Mouse (Mus musculus) intestine, postnatal 0 days (tissue): ENCODE measurements around the gene Eif4g3. TPM values are rescaled to one million over a fixed set of nuclear protein-coding genes. Genes with fewer than 3 reads are reported as not detected.

Experiments
- ATAC-seq: fragments of 200-750 bp; cut with Nextera tagmentation; 2 replicates; pipeline ENCODE4 v1.8.0; 2017; ENCODE audit warnings: mild to moderate bottlenecking, moderate TSS enrichment, moderate library complexity
- H3K27ac ChIP-seq: fragments of 300-500 bp; sonication (generic); 2 replicates; pipeline ENCODE4 v1.5.1; 2014; ENCODE audit warnings: mild to moderate bottlenecking, low read depth, low read length, moderate library complexity
- H3K27me3 ChIP-seq: fragments of 300-500 bp; sonication (generic); replicated peaks from 2 replicates; pipeline ENCODE4 v1.6.1; 2014; ENCODE audit warnings: low read length, mixed read lengths; ENCODE audit not compliant: control insufficient read depth, insufficient read depth
- H3K36me3 ChIP-seq: fragments of 300-500 bp; sonication (generic); 2 replicates; pipeline ENCODE4 v1.6.1; 2014; ENCODE audit warnings: mild to moderate bottlenecking, moderate library complexity; ENCODE audit not compliant: control insufficient read depth, insufficient read depth
- H3K4me1 ChIP-seq: fragments of 300-500 bp; sonication (generic); replicated peaks from 2 replicates; pipeline ENCODE4 v1.6.1; 2014; ENCODE audit warnings: antibody characterized with exemption, low read length, mixed read lengths; ENCODE audit not compliant: control insufficient read depth, insufficient read depth
- H3K4me2 ChIP-seq: fragments of 300-500 bp; sonication (generic); replicated peaks from 2 replicates; pipeline ENCODE4 v1.6.1; 2014; ENCODE audit warnings: low read depth, mild to moderate bottlenecking, moderate library complexity
- H3K4me3 ChIP-seq: fragments of 300-500 bp; sonication (generic); 2 replicates; pipeline ENCODE4 v1.5.1; 2014; ENCODE audit warnings: low read depth, low read length
- H3K9ac ChIP-seq: fragments of 300-500 bp; sonication (generic); 2 replicates; pipeline ENCODE4 v1.6.1; 2014; ENCODE audit warnings: mild to moderate bottlenecking, low read depth, low read length
- H3K9me3 ChIP-seq: fragments of 300-500 bp; sonication (generic); 2 replicates; pipeline ENCODE4 v1.6.1; 2016; ENCODE audit warnings: mixed run types; ENCODE audit not compliant: control insufficient read depth
- CTCF ChIP-seq: sonication (generic); IDR thresholded peaks from 2 replicates; pipeline ENCODE4 v1.5.1; 2016; ENCODE audit warnings: low read depth, mild to moderate bottlenecking, control low read depth, antibody characterized with exemption, moderate library complexity
- WGBS: fragments of 180-500 bp; shearing (Covaris S2); extraction: QIAGEN DNeasy Blood & Tissue Kit; methylation state at CpG from one replicate; pipeline ENCODE4 v1.1.7; 2014; 5-methylcytosine and 5-hydroxymethylcytosine counted together
- polyA plus RNA-seq: library from polyadenylated mRNA; unstranded; fragments of >200 nt; fragmentation: Nextera tagmentation; extraction: Ambion mirVana; gene quantifications from 2 replicates; pipeline ENCODE4 v1.2.1, GENCODE M21; 2015

The Eif4g3 gene
- polyA plus RNA-seq, 1 experiment from 2014 or later = 11.9 TPM

DNA sequence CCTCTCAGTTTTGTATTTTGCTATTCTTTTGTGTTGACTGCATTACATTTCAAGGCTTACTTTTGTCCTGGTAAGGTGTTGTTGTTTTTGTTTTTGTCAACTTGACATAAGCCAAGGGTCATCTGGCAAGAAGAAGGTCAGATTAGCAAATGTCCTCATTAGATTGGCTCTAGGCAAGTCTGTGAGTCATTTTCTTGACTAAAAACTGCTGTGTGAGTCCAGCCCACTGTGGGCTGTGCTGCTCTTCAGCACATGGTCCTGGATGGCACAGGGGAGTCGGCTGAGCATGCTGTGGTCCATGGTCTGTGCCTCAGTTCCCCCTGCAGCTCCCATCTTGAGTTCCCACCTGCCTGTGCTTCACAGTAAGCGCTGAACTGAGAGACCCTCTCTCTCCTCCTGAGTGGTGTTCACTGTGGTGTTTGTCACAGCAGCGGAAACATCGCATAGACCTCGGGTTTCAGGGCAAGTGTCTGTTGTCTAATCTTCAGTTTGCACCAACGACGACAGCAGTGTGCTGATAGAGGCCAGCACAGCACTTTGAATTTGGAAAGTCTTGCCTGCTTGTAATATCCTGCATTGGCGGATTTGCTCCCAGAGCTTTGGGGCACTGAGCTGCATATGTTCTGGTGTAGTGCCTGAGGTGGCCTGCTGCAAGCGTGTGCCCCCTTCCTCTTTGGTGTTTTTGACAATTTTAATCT is 30.7 kb downstream of the Eif4g3 start:
- no peak overlapping the region for H3K27ac ChIP-seq
- H3K9me3 ChIP-seq = no peaks in the 10 kb centered on the region
- H3K4me3 ChIP-seq = no peak overlapping the region
- 85% methylated on average over 9 of the region's 9 CpGs for WGBS
- no peak for ATAC-seq
- no peak for TF ChIP-seq CTCF
- no peak overlapping the region for H3K4me2 ChIP-seq
- H3K4me1 ChIP-seq = no peaks in the 10 kb centered on the region
- no peak overlapping the region for H3K9ac ChIP-seq
- H3K36me3 ChIP-seq = peaks cover 23% of the 10 kb centered on the region
- no peaks in the 10 kb centered on the region for H3K27me3 ChIP-seq

DNA sequence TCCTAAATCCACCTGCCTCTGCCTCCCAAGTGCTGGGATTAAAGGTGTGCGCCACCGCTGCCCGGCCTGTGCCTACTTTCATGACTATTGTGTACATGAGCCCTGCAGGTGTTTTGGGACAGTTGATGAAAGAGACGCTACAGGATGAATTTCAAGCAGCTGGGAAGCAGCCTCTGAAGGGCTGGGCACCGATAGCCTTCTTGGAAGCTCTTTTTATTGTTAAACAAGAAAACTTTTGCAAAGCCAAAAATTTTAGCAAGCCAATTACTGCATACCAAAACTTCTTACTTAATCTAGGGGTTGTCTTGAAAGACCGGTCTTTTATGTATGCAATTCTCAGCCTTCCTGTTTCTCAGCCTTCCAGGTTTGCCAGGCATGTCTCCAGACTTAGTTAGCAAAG is 36.3 kb downstream of the Eif4g3 start:
- H3K4me2 ChIP-seq = no peak overlapping the region
- no peak for ATAC-seq
- H3K4me3 ChIP-seq = no peak overlapping the region
- peaks cover 54% of the 10 kb centered on the region for H3K36me3 ChIP-seq
- H3K9ac ChIP-seq = no peak overlapping the region
- H3K27ac ChIP-seq = no peak overlapping the region
- no peaks in the 10 kb centered on the region for H3K27me3 ChIP-seq
- H3K9me3 ChIP-seq = no peaks in the 10 kb centered on the region
- H3K4me1 ChIP-seq = no peaks in the 10 kb centered on the region
- no peak for TF ChIP-seq CTCF
- 90% methylated on average over 6 of the region's 6 CpGs for WGBS

DNA sequence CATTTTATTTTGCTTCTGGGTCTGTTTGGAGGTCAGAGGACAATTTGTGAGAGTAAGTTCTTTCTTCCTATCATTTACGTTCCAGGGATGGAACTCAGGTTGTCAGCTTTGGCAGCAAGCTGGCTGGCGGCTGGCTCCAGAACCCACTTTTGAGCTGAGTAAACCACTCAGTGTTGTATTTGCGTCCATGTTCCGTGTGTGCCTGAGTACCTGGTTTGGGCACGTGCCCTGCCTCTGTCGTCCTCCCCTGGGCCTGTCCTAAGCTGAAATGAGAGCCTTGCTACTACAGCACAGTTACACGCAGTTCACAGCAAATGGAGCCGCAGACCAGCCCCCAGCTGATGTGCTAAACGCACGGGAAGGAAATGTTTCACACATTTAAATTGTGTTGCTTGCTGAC is 39.0 kb downstream of the Eif4g3 start:
- H3K36me3 ChIP-seq = peaks cover 54% of the 10 kb centered on the region
- no peak overlapping the region for H3K27ac ChIP-seq
- TF ChIP-seq CTCF = no peak
- no peaks in the 10 kb centered on the region for H3K9me3 ChIP-seq
- no peaks in the 10 kb centered on the region for H3K27me3 ChIP-seq
- 79% methylated on average over 10 of the region's 10 CpGs for WGBS
- H3K9ac ChIP-seq = no peak overlapping the region
- H3K4me3 ChIP-seq = no peak overlapping the region
- H3K4me1 ChIP-seq = no peaks in the 10 kb centered on the region
- H3K4me2 ChIP-seq = no peak overlapping the region
- ATAC-seq = no peak

DNA sequence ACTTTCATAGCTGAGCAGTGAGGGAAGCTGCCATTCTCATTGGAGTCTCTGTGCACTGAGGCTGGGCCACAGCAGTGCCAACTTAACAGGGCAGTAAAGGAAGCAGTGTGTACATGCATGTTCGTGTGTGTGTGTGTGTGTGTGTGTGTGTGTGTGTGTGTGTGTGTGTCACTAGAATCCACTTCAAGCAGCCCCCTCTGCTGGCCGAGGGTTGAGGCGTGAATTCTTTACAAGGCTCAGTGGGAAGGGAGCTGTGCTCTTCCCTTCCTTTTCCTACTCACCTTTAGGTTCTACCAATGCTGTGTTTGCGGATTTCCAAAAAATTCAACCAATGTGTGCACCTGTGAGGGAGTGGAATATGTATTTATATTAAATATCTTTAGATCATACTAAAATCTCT is 41.0 kb downstream of the Eif4g3 start:
- Histone ChIP-seq H3K4me1 (no peaks in the 10 kb centered on the region), H3K4me2 (no peak overlapping the region), H3K27ac (no peak overlapping the region), H3K36me3 (peaks cover 46% of the 10 kb centered on the region), H3K27me3 (no peaks in the 10 kb centered on the region), H3K4me3 (no peak overlapping the region), H3K9me3 (no peaks in the 10 kb centered on the region), H3K9ac (no peak overlapping the region)
- 87% methylated on average over 4 of the region's 4 CpGs for WGBS
- ATAC-seq = no peak
- peak; percentile 57 for TF ChIP-seq CTCF

DNA sequence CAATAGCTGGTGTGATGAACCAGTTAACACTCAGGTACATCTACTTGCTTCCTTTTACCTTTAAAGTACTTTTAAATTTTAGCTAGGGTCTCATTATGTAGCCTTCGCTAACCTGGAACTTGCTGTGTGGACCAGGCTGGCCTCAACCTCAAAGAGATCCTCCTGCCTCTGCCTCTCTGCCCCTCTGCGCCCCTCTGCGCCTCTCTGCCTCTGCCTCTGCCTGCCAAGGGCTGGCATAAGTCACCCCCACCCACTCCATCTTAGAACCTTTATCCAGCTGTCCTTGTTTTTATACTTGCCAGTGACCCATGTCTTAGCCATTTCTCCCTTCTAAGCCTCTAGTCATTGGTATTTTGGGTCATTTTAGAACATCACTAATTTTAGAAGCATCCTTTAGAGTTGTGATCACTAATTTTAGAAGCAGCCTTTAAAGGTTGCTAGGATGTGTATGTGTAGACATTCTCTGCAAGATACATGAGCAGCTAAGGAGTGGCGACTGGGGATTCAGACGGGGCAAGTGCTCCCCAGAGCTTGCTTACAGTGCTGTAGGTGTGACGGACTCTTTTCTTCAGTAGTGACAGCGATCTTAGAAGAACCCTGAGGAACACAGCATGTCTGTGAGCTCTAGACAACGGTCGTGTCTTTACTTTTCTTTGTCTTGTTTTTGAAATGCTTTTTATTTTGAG is 42.8 kb downstream of the Eif4g3 start:
- no peak for TF ChIP-seq CTCF
- 89% methylated on average over 9 of the region's 9 CpGs for WGBS
- no peak overlapping the region for H3K27ac ChIP-seq
- H3K9me3 ChIP-seq = no peaks in the 10 kb centered on the region
- no peak overlapping the region for H3K4me2 ChIP-seq
- no peak overlapping the region for H3K9ac ChIP-seq
- ATAC-seq = no peak
- H3K36me3 ChIP-seq = peaks cover 44% of the 10 kb centered on the region
- H3K4me3 ChIP-seq = no peak overlapping the region
- no peaks in the 10 kb centered on the region for H3K27me3 ChIP-seq
- no peaks in the 10 kb centered on the region for H3K4me1 ChIP-seq

DNA sequence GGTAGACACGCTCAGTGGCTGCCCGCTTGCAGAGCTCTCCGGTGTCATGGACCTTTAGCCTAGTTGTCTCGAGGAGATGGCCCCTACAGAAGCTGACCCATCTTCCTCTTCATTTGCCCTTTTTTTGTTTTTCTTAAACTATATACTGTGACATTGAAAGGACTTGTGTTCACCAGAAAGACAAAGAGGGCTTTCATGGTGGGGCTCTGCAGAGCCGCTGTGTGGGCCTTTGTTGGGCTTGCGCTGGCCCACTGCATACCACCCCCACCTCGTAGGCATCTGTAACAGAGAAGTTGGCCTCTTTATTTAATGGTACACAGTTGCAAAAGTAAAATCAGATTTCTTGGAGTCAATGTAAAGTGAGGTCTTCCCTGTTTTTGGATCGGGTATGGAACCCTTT is 44.3 kb downstream of the Eif4g3 start:
- 89% methylated on average over 8 of the region's 8 CpGs for WGBS
- Histone ChIP-seq H3K9ac (no peak overlapping the region), H3K4me1 (no peaks in the 10 kb centered on the region), H3K27me3 (no peaks in the 10 kb centered on the region), H3K4me3 (no peak overlapping the region), H3K27ac (no peak overlapping the region), H3K4me2 (no peak overlapping the region), H3K36me3 (peaks cover 30% of the 10 kb centered on the region), H3K9me3 (no peaks in the 10 kb centered on the region)
- ATAC-seq = no peak
- TF ChIP-seq CTCF = no peak
